Mouse (Mus musculus) urinary bladder, postnatal 4 days (tissue): ENCODE results near the gene Th.
A peak's percentile ranks its signal among the peaks of the same experiment; 100 is the strongest.

Experiments used
- DNase-seq, 2 experiments: peaks; one replicate each; pipeline ENCODE4 v3.0.0; 2021 to 2022; ENCODE audit warnings: low spot score in 2 of 2

Th gene

DNA sequence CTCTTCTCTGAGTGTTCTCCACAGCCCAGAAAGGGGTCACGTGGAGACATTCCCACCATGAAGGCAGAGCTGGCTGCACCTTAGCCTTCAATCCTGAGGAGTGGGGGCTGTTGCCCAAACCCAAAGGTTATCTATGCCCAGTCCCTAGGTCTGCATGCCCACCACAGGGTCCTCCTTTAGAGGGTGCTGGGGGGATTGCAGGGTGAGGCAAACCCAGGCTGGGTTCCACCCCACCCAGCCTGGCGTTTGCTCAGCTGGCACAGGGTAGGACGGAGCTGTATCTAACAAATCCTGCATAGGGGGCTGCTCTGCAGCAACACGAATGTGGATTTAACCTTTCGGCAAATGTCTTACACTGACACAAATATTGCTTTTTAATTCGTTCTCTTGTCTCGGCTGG lies 29.2 kb downstream of the Th start:
- DNase-seq = no peak

- no peak for DNase-seq
Measured at GRCm38 (mm10) chr7:142899872-142900271, 31.1 kb downstream of the Th start.

DNA sequence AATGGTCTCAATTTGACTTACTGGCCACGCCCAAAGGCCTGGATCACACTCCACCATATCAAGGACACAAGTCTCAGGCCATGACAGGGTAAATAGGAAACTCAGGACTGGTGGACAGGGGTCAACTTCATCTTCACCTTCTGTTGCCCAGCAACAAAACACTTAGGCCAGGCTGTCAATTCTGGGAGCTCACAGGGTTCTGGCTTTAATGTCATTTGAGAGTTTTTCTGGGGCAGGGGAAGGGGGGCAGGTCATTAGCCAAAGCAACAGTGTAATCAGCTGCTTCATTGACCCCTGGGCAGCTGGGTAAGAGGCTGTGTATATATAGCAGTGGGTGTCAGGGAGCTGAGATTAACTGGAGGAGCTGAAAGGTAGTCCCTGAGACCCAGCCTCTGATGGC lies 33.5 kb downstream of the Th start:
- no peak for DNase-seq

- DNase-seq = no peak
Measured at GRCm38 (mm10) chr7:142895901-142896665, 34.8 kb downstream of the Th start.

DNA sequence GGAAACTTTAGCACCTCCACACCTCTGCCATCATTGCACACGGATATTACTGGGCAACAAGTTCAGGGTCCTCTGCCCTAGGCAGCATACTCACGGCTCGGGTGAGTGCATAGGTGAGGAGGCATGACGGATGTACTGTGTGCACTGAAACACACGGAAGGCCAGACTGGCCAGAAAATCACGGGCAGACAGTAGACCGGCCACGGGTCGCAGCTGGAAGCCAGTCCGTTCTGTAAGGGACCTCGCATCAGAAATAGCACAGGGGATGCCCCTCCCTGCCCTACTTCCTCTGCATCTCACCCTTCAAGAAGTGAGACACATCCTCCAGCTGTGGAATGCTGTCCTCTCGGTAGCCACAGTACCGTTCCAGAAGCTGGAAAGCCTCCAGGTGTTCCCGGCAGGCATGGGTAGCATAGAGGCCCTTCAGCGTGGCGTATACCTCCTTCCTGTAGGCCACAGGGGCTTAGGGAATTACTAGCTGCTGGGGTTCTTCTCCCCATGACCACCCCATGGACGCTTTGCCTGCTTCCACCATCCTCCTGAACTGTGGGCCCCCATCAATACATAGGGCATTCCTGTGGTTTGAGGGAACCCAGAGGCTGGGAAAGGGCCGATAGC lies 35.6 kb downstream of the Th start:
- DNase-seq = no peak

- DNase-seq = peak; percentile 66 to 87
Measured at GRCm38 (mm10) chr7:142894669-142895068, 36.3 kb downstream of the Th start.

DNA sequence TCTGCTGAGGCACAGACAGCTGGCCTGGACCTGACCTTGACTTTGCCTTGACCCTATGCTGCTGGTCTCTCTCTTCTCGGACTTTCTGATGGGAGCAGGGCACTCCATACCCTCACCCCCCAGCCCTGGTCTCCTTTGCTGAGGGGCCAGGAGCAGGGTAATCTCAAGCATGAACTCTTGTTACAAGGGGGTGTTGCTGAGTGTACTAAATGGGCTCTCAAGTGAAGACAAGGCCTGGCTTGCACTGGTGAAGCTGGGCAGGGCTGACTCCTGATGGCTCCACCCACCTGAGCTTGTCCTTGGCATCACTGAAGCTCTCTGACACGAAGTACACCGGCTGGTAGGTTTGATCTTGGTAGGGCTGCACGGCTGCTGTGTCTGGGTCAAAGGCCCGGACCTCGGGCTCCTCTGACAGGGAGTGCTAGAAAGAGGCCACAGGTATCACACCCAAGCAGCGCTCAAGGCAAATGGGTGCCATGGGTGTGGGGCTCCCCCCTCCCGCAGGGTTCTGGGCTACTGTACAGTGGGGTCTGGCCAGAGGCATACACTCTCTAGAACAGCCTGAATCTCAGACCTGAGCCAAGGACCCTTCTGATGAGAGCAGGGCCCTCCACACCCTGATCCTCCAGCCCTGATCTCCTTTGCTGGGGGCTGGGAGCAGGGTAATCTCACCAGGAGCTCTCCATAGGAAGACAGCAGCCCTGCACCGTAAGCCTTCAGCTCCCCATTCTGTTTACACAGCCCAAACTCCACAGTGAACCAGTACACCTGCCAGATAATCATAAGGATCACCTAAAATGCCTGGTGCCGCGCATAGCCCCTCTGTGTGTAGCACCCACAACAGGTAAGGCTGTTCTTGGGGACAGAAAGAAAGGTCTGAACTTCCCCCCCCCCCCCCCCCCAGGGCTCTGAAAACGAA lies 36.9 kb downstream of the Th start:
- no peak for DNase-seq

- DNase-seq = no peak
Measured at GRCm38 (mm10) chr7:142893296-142893695, 37.6 kb downstream of the Th start.

DNA sequence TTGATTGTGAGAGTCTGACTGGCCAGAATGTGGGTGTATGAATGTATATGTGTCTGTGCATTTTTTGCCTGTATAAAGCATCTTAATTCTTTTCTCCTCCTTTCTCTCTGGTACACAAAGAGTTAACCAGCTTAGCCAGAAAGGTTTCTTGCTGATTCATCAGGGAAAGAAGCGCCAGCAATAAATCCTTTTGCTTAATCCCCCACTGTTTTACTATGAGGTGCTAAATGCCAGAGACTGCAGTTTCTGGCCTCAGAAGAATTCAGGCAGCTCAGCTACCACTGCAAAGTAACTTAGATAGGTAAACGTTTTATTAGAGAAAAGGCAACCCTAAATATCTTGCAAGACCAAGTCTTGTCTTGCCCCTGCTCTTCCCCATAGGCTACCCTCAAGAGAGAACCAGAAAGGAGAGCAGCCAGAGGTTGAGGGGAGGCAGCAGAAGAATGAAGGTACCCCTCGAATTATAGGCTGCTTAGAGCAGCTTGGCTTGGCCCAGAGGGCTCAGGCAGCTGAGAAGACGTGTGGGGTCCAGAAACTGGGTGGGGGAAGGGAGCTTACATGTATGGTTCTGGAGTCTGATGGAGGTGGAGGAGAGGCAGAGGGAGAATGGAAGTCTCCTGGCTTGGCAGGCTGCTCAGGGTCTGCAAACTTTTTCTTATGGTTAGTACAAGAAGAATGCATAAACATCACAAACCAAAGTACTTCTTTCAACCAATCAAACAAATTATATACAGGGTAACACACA lies 61.3 kb downstream of the Th start:
- no peak for DNase-seq

- no peak for DNase-seq
Measured at GRCm38 (mm10) chr7:142850681-142851080, 80.2 kb downstream of the Th start.
